Mouse (Mus musculus) lung, embryonic 16.5 days (tissue): ENCODE measurements around the gene Zc3h12c. TPM values are rescaled to one million over a fixed set of nuclear protein-coding genes. Genes with fewer than 3 reads are reported as not detected.

Experiments used
- ATAC-seq: fragments of 200-750 bp; cut with Nextera tagmentation; 2 replicates; pipeline ENCODE4 v1.8.0; 2017; ENCODE audit warnings: low read depth, mild to moderate bottlenecking, moderate library complexity
- H3K27ac ChIP-seq: fragments of 300-500 bp; sonication (generic); 2 replicates; pipeline ENCODE4 v1.5.1; 2014; ENCODE audit warnings: mild to moderate bottlenecking, control low read depth, low read length
- H3K27me3 ChIP-seq: fragments of 300-500 bp; sonication (generic); 2 replicates; pipeline ENCODE4 v1.6.1; 2014; ENCODE audit warnings: low read depth, low read length, mixed read lengths; ENCODE audit not compliant: control insufficient read depth, insufficient read depth
- H3K36me3 ChIP-seq: fragments of 300-500 bp; sonication (generic); 2 replicates; pipeline ENCODE4 v1.6.1; 2014; ENCODE audit warnings: low read length; ENCODE audit not compliant: control insufficient read depth, insufficient read depth
- H3K4me1 ChIP-seq: fragments of 300-500 bp; sonication (generic); replicated peaks from 2 replicates; pipeline ENCODE4 v1.6.1; 2014; ENCODE audit warnings: low read length, mixed read lengths; ENCODE audit not compliant: control insufficient read depth, insufficient read depth
- H3K4me2 ChIP-seq: fragments of 300-500 bp; sonication (generic); 2 replicates; pipeline ENCODE4 v1.6.1; 2014; ENCODE audit warnings: low read depth, low read length, control low read depth
- H3K4me3 ChIP-seq: fragments of 300-500 bp; sonication (generic); 2 replicates; pipeline ENCODE4 v1.5.1; 2014; ENCODE audit warnings: mild to moderate bottlenecking, low read length, control low read depth
- H3K9ac ChIP-seq: fragments of 300-500 bp; sonication (generic); 2 replicates; pipeline ENCODE4 v1.6.1; 2014; ENCODE audit warnings: low read length, control low read depth
- H3K9me3 ChIP-seq: fragments of 300-500 bp; sonication (generic); 2 replicates; pipeline ENCODE4 v1.6.1; 2016; ENCODE audit warnings: low read length; ENCODE audit not compliant: control insufficient read depth
- WGBS: fragments of 180-500 bp; shearing (Covaris S2); extraction: QIAGEN DNeasy Blood & Tissue Kit; methylation state at CpG from one replicate; pipeline ENCODE4 v1.1.7; 2014; 5-methylcytosine and 5-hydroxymethylcytosine counted together
- polyA plus RNA-seq: library from polyadenylated mRNA; unstranded; fragments of >200 nt; fragmentation: Nextera tagmentation; extraction: Ambion mirVana; gene quantifications from 2 replicates; pipeline ENCODE4 v1.2.1, GENCODE M21; 2015

The Zc3h12c gene
- polyA plus RNA-seq, 1 experiment from 2014 or later, result 2.3 TPM

DNA sequence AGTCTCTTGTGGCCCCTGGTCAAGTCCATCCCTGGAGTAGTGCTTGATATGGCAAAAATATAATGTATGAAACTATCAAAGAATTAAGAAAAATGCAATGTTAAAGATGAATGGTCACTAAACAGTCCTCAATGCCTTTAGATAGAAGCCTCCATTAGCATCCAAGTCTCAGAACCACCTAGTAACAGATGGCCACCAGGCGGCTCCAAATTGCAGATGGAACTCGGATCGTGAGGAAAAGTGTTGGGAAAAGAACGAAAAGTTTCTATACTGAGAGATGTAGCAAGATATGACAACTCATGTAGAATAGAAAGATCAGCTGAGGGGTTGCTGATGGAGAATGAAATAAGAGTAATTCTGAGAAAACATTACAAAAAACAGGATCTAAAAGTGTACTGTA lies 38.0 kb downstream of the Zc3h12c start:
- ATAC-seq, result no peak

DNA sequence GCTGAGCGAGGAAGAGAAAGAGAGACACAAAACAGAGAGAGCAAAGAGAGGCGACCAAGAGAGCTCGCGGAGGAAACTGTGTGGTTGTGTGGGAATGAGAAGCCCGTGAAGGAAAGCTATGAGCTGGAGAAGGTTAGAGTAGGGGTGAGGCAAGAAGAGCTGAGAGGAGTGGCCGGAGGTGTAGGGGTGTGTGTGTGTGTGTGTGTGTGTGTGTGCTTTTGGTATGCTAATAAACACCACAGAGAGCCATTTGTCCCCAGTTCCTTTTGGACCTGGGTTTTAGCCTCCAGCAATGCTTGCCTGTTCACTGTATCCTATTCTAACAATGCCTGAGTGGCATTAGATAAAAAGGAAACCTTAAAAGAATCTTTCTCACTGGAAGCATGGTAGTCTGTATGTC lies 43.1 kb downstream of the Zc3h12c start:
- ATAC-seq, result no peak

More for the DNA sequence above, 38.0 kb downstream of the Zc3h12c start:
- 62% methylated on average over 4 of the region's 4 CpGs for WGBS
- Histone ChIP-seq H3K9ac (no peak overlapping the region), H3K4me1 (no peaks in the 10 kb centered on the region), H3K4me3 (no peak overlapping the region), H3K9me3 (no peaks in the 10 kb centered on the region), H3K27ac (no peak overlapping the region), H3K36me3 (peaks cover 8% of the 10 kb centered on the region), H3K27me3 (no peaks in the 10 kb centered on the region), H3K4me2 (no peak overlapping the region)

DNA sequence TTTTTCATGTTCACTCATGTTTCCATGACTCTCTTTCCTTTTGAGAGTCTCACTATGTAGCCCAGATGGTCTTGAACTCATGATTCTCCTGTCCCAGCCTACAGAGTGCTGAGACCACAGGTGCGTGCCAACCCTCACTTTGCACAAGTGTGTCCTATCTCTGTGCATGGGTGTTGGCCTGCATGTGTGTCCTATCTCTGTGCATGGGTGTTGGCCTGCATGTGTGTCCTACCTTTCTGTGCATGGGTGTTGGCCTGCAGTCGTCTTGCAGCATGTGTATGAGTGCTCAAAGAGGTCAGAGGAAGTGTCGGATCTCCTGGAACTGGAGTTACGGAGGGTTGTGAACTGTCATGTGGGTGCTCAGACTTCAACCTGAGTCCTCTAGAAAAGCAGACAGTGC lies 49.2 kb downstream of the Zc3h12c start:
- Histone ChIP-seq H3K9ac (no peak overlapping the region), H3K4me2 (no peak overlapping the region), H3K27ac (no peak overlapping the region), H3K4me1 (no peaks in the 10 kb centered on the region), H3K36me3 (peaks cover 12% of the 10 kb centered on the region), H3K9me3 (no peaks in the 10 kb centered on the region), H3K27me3 (no peaks in the 10 kb centered on the region), H3K4me3 (no peak overlapping the region)
- no peak for ATAC-seq
- 80% methylated on average over 4 of the region's 4 CpGs for WGBS

More for the DNA sequence above, 43.1 kb downstream of the Zc3h12c start:
- Histone ChIP-seq H3K9ac (no peak overlapping the region), H3K4me3 (no peak overlapping the region), H3K27ac (no peak overlapping the region), H3K4me2 (no peak overlapping the region), H3K27me3 (no peaks in the 10 kb centered on the region), H3K4me1 (no peaks in the 10 kb centered on the region), H3K36me3 (peaks cover 9% of the 10 kb centered on the region), H3K9me3 (no peaks in the 10 kb centered on the region)
- 91% methylated on average over 6 of the region's 6 CpGs for WGBS

DNA sequence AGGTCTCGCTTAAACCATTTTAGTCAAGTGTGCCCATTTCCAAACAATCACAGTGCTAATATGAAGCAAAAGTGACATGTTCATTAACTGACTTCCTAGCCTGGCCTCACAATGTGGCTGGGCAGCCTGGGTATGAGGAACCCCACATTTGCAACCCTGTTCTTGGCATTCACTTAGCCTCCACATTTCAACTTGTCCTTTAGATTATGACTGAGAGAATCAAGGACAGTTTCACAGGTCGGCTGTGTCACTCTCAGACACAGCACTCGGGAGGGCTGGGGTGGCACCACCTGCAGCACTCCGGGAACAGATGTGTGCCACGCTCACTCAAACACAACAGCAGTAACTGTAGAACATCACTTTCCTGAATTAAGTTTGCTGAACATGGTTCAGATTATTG lies 55.3 kb downstream of the Zc3h12c start:
- no peaks in the 10 kb centered on the region for H3K4me1 ChIP-seq
- WGBS, result 88% methylated on average over 5 of the region's 5 CpGs
- ATAC-seq, result no peak

DNA sequence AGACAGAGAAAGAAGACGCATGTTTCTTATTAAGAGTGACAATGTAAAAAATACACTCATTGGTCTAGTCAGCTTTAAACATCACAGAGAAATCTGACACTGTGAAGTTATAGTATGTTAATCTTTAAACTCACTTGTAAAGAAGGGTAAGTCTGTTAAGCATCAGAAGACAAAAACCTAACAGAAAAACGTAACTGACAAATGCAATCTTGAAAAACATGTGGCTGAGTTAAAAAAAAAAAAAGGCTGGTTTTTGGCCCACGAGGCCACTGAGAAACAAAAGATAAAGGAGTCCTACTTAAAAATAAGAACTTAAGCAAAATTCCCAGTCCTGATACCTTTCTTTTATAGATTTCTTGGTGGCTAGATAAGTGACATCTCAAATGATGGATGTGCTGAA lies 57.6 kb downstream of the Zc3h12c start:
- Histone ChIP-seq H3K27ac (no peak overlapping the region), H3K4me3 (no peak overlapping the region), H3K4me1 (no peaks in the 10 kb centered on the region), H3K36me3 (peaks cover 4% of the 10 kb centered on the region; the same call in 1 of the 2 replicates), H3K4me2 (no peak overlapping the region), H3K27me3 (no peaks in the 10 kb centered on the region), H3K9me3 (no peaks in the 10 kb centered on the region), H3K9ac (no peak overlapping the region)
- WGBS, result 57% methylated on average over 3 of the region's 3 CpGs
- ATAC-seq, result no peak

More for the DNA sequence above, 55.3 kb downstream of the Zc3h12c start:
- peaks cover 9% of the 10 kb centered on the region; the same call in 1 of the 2 replicates for H3K36me3 ChIP-seq
- H3K4me2 ChIP-seq, result no peak overlapping the region
- H3K27ac ChIP-seq, result no peak overlapping the region
- H3K4me3 ChIP-seq, result no peak overlapping the region
- H3K9ac ChIP-seq, result no peak overlapping the region
- no peaks in the 10 kb centered on the region for H3K9me3 ChIP-seq
- no peaks in the 10 kb centered on the region for H3K27me3 ChIP-seq

DNA sequence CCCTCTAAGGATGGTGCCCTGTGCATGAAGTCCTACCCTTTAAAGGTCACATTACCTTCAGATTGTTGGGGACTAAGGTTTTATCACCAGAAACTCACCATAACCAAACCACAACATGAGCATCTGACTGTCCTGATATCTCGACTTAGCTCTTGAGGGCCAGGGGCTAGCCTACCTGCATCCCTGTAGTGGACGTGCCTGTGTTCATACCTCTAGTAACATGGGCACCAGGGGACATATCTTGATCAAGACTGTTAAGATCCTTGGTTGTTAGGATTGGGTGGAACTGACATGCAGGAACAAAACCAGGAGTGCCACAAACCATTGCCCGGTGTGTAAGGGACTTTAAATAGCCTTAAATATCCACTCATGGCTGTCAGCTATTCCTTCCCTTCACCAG lies 61.2 kb downstream of the Zc3h12c start:
- Histone ChIP-seq H3K36me3 (no peaks in the 10 kb centered on the region), H3K4me1 (no peaks in the 10 kb centered on the region), H3K9me3 (no peaks in the 10 kb centered on the region), H3K4me3 (no peak overlapping the region), H3K4me2 (no peak overlapping the region), H3K9ac (no peak overlapping the region), H3K27me3 (no peaks in the 10 kb centered on the region), H3K27ac (no peak overlapping the region)
- no peak for ATAC-seq
- whole genome bisulfite sequencing, result 96% methylated on average over 3 of the region's 3 CpGs

DNA sequence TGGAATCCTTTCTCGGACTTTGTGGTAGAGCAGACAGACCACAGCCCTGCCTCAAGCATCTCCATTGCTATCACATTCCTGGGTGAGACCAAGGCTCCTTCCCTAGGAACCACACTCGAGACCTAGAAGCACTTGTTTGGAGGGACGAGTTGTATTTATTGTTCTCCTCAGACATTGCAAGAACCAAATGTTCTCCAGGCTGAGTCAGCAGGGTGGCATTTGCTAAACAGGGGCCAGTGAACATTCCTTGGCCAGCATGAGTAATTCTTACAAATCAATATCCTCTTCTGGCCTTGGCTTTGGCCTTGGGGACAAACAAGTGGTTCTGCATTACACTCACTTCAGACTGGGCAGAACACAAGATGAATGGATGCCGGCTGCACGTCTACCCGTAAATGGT lies 62.9 kb downstream of the Zc3h12c start:
- Histone ChIP-seq H3K9me3 (no peaks in the 10 kb centered on the region), H3K9ac (no peak overlapping the region), H3K4me3 (no peak overlapping the region), H3K27me3 (no peaks in the 10 kb centered on the region), H3K4me2 (no peak overlapping the region), H3K27ac (no peak overlapping the region), H3K4me1 (no peaks in the 10 kb centered on the region), H3K36me3 (no peaks in the 10 kb centered on the region)
- 83% methylated on average over 6 of the region's 6 CpGs for WGBS
- ATAC-seq, result no peak

DNA sequence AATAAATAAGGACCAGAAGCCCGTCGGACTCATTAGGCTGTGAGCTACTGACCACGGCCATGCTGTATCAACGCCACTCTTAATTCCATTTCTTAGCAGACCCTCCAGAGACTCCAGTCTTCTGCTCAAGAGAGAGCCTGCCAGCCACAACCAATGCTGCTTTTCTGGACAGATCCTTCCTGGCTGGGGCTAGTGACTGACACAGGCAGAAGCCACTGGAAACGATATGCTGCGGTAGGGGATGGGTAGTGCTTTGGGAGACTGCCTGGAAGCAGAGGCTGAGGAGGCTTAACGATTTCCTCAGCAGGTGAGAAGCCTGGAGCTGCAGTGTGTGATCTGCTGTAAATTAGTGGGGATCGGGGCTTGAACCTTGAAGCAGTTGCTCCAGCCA lies 64.2 kb downstream of the Zc3h12c start:
- H3K27ac ChIP-seq, result no peak overlapping the region
- 67% methylated on average over 8 of the region's 8 CpGs for WGBS
- no peaks in the 10 kb centered on the region for H3K27me3 ChIP-seq
- H3K4me1 ChIP-seq, result no peaks in the 10 kb centered on the region
- no peak overlapping the region for H3K9ac ChIP-seq
- no peaks in the 10 kb centered on the region for H3K36me3 ChIP-seq
- no peaks in the 10 kb centered on the region for H3K9me3 ChIP-seq
- ATAC-seq, result no peak
- no peak overlapping the region for H3K4me3 ChIP-seq
- H3K4me2 ChIP-seq, result no peak overlapping the region

DNA sequence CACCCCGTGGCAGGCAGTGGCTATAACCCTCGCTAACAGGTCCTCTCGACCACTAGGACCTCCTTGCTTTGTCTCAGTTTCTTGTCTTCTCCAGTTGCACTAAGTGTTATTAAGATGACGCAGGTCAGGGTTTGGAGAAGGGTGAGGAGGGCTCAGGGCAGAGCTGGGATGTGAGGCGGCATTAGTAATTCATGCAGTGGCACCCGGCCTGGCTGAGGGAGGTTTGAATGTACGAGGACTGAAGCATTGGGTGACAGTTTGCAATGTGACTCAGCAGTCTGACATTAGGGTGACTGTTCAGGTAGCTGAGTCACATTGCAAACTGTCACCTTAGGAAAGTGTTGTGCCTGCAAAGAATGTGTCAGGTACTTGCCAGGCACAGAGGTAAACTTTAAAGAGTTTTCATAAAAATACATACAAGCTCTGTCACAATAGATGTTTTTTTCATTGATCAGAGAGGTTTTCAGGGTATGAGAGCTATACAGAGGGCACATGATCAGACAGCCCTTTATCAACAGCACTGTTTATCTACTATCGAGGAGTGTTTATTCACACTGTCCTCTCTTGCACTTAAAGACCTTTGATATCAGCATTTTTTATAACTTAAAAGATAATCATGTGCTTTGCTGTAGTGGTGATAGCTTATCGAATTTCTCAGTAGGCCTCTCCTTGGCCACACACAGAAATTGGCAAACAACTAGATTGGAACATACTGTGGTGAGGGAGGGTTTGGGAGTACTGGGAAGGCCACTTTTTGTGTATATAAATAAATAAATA lies 64.7 kb downstream of the Zc3h12c start:
- no peak for ATAC-seq
- H3K27ac ChIP-seq, result no peak overlapping the region
- no peaks in the 10 kb centered on the region for H3K36me3 ChIP-seq
- H3K9me3 ChIP-seq, result no peaks in the 10 kb centered on the region
- H3K27me3 ChIP-seq, result no peaks in the 10 kb centered on the region
- no peak overlapping the region for H3K9ac ChIP-seq
- no peaks in the 10 kb centered on the region for H3K4me1 ChIP-seq
- no peak overlapping the region for H3K4me3 ChIP-seq
- WGBS, result 38% methylated on average over 9 of the region's 9 CpGs
- H3K4me2 ChIP-seq, result no peak overlapping the region
